ENCODE assay signal across 8 mouse cellular contexts in genomic region chr1:134636684-134637083, GRCm38 (mm10). TPM values are rescaled to one million over a fixed set of nuclear protein-coding genes. Genes with fewer than 3 reads are reported as not detected.
DNase-seq lines count a peak whose midpoint lies in the region; ATAC-seq and TF ChIP-seq lines count a peak whose summit lies in the region.

No protein-coding gene starts in this region.

- ATAC-seq in liver, embryonic 12.5 days: no peak
- ATAC-seq in neural tube, embryonic 13.5 days (ENCODE audit: low read depth): 0 out of 2 replicates have a peak, but pooled peaks have one; percentile 24

- WGBS in liver, adult 2 months: 10% methylated on average over 3 of the region's 3 CpGs
- WGBS in liver, embryonic 12.5 days (ENCODE audit: insufficient replicate concordance): 12% methylated on average over 3 of the region's 3 CpGs
- 7% methylated on average over 3 of the region's 3 CpGs for WGBS in neural tube, embryonic 13.5 days

- no peak overlapping the region for H3K9ac ChIP-seq in liver, adult 2 months (ENCODE audit: low read depth, low read length)
- no peak overlapping the region for H3K9ac ChIP-seq in liver, embryonic 12.5 days
- H3K9ac ChIP-seq in neural tube, embryonic 13.5 days: no peak overlapping the region

- H3K27me3 ChIP-seq in liver, adult 2 months (ENCODE audit: control insufficient read depth, insufficient read depth, low read length): no peaks in the 10 kb centered on the region
- H3K27me3 ChIP-seq in liver, embryonic 12.5 days (replicated peaks): peaks cover 21% of the 10 kb centered on the region
- no peaks in the 10 kb centered on the region for H3K27me3 ChIP-seq in neural tube, embryonic 13.5 days

- peak; percentile 11; the same call in 1 of the 2 replicates for TF ChIP-seq CTCF in liver, adult 2 months (IDR thresholded peaks at IDR 0.05; ENCODE audit: low read depth, low read length)

- no peak overlapping the region for H3K4me2 ChIP-seq in liver, embryonic 12.5 days
- H3K4me2 ChIP-seq in neural tube, embryonic 13.5 days: no peak overlapping the region

- H3K36me3 ChIP-seq in liver, adult 2 months (ENCODE audit: control insufficient read depth, insufficient read depth, low read length): peaks cover 16% of the 10 kb centered on the region
- H3K36me3 ChIP-seq in liver, embryonic 12.5 days: peaks cover 19% of the 10 kb centered on the region
- H3K36me3 ChIP-seq in neural tube, embryonic 13.5 days: peaks cover 39% of the 10 kb centered on the region

- H3K4me1 ChIP-seq in liver, adult 2 months (ENCODE audit: control insufficient read depth, insufficient read depth, low read length): no peaks in the 10 kb centered on the region
- H3K4me1 ChIP-seq in liver, embryonic 12.5 days: peaks cover 2% of the 10 kb centered on the region; the same call in 1 of the 2 replicates
- H3K4me1 ChIP-seq in neural tube, embryonic 13.5 days (replicated peaks): peaks cover 9% of the 10 kb centered on the region; the same call in 1 of the 2 replicates

- no peak overlapping the region for H3K4me3 ChIP-seq in liver, adult 2 months (ENCODE audit: insufficient read depth, low read depth, low read length)
- no peak overlapping the region for H3K4me3 ChIP-seq in liver, embryonic 12.5 days
- H3K4me3 ChIP-seq in neural tube, embryonic 13.5 days: no peak overlapping the region

- DNase-seq in adrenal gland, postnatal 10 days: peak; percentile 49
- no peak for DNase-seq in adrenal gland, adult 8-10 months
- DNase-seq in liver, adult 2 months (ENCODE audit: extremely low read depth, low read depth, low spot score): no peak
- DNase-seq in cerebellum, postnatal 36 days: peak; percentile 56 to 68
- DNase-seq in kidney, postnatal 4 days: peak; percentile 73 to 76
- no peak for DNase-seq in gastrocnemius, adult 18-20 months (ENCODE audit: low spot score)

- no peaks in the 10 kb centered on the region for H3K9me3 ChIP-seq in liver, embryonic 12.5 days (replicated peaks)
- H3K9me3 ChIP-seq in neural tube, embryonic 13.5 days: no peaks in the 10 kb centered on the region

- no peak for TF ChIP-seq POLR2A in liver, adult 2 months (IDR thresholded peaks at IDR 0.05; ENCODE audit: extremely low read depth, insufficient read depth, low read length)

- H3K79me2 ChIP-seq in liver, adult 2 months (ENCODE audit: control insufficient read depth, insufficient read depth, low read length): no peaks in the 10 kb centered on the region

- no peak overlapping the region for H3K27ac ChIP-seq in liver, adult 2 months (replicated peaks; ENCODE audit: insufficient read depth, low read depth, low read length)
- no peak overlapping the region for H3K27ac ChIP-seq in liver, embryonic 12.5 days
- no peak overlapping the region for H3K27ac ChIP-seq in neural tube, embryonic 13.5 days (replicated peaks)

RNA-seq across cellular contexts. Expression of gene Syt2, which starts 9.8 kb away (rescaled TPM):
- 1 to 10 TPM; 1.3 to 5.2 TPM for total RNA-seq in adrenal gland, postnatal 10 days (2021)
- under 1 TPM; 0.07 to 0.22 (median 0.11) TPM for total RNA-seq in adrenal gland, adult 8-10 months (2022)
- total RNA-seq in liver, adult 2 months (2014; rRNA removed): not detected in 2 replicates
- not detected in 2 replicates for polyA plus RNA-seq in liver, adult 2 months (2012; rRNA removed)
- polyA plus RNA-seq in liver, embryonic 12.5 days (2016; fragmentation: Nextera tagmentation; extraction: Ambion mirVana): 0.06 and 0.32 TPM in 2 replicates
- 12.1 and 13.9 TPM in 2 replicates for polyA plus RNA-seq in neural tube, embryonic 13.5 days (2015; fragmentation: Nextera tagmentation; extraction: Ambion mirVana)
- total RNA-seq in gastrocnemius, adult 18-20 months (2021): not detected

Comparison
In these comparisons a context has a peak if more than half of its experiments do, and no peak if none do; other contexts are left out.
1. DNase-seq: peak in adrenal gland, postnatal 10 days (single experiment), cerebellum, postnatal 36 days (2 of 2) and kidney, postnatal 4 days (2 of 2); none in adrenal gland, adult 8-10 months (single experiment), liver, adult 2 months (single experiment) and gastrocnemius, adult 18-20 months (single experiment).